Mouse (Mus musculus): Measurements from ENCODE around the gene Cadm3. TPM values are rescaled to one million over a fixed set of nuclear protein-coding genes. Genes with fewer than 3 reads are reported as not detected.

Gene Cadm3
- 211 and 240 TPM in 2 replicates for polyA plus RNA-seq (2012; rRNA removed)

DNA sequence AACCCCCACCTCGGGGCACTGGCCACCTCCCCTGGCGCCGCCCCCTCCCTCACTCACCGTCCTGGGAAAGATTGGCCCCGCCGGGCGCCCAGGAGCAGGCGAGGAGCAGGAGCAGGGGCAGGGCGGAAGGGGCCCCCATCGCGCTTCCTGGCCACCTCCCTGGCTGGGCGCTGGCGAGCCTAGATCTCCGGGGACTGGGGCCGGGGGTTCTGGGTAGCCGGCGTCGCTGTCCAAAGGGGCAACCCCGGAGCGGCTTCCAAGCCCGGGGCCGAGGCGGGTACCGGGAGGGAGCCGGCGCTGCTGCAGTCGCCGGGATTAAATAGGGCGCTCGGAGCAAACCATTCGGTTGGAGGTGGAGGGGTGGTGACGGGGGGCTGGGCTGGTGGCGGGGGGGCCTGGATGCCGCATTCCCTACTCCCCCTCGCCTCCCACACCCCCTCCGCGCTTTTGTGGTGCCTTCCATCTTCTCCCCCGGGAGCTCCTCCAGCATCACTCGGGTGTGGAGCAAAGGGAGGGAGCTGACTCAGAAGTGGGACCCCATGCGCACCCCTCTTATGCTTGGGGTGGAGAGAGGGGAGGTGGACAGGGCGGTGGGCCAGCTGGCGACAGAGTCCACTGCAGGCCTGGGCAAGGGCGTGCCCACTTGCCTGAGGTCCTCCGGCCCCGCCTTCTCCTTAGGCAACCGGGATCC lies at the start of gene Cadm3:
Cadm3 (minus strand) TSS at position 340 of the 691 bp plus-strand sequence.

DNA sequence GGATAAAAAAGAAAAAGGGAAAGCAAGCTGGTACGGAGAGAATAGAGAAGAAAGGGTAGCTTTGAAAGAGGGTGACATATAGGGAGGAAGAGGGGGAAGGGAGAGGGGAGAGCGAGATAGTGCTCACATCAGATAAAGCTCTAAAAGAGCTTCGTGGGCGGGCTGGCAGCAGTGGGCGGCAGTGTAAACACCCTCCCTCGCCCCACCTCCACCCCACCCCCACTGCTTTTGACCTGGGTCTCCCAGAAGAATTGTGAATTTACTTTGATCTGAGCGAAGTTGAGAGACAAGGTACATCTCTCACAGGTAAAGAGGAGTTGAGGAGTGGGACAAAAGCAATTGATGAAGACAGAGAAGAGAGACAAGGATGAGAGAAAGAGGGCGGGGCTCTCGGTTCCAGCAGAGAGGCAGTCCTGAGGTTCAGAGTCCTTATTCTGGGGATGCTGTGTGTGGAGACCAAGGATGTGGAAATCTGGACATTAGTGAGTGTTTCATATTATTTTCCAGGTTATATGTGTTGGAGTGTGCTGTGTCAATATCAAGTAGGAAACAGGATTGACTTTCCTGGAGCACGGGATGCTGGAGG lies 17.0 kb downstream of the Cadm3 start, which contains the start of gene Aim2:
Aim2 (plus strand) TSS at position 508 of the 586 bp plus-strand sequence.

DNA sequence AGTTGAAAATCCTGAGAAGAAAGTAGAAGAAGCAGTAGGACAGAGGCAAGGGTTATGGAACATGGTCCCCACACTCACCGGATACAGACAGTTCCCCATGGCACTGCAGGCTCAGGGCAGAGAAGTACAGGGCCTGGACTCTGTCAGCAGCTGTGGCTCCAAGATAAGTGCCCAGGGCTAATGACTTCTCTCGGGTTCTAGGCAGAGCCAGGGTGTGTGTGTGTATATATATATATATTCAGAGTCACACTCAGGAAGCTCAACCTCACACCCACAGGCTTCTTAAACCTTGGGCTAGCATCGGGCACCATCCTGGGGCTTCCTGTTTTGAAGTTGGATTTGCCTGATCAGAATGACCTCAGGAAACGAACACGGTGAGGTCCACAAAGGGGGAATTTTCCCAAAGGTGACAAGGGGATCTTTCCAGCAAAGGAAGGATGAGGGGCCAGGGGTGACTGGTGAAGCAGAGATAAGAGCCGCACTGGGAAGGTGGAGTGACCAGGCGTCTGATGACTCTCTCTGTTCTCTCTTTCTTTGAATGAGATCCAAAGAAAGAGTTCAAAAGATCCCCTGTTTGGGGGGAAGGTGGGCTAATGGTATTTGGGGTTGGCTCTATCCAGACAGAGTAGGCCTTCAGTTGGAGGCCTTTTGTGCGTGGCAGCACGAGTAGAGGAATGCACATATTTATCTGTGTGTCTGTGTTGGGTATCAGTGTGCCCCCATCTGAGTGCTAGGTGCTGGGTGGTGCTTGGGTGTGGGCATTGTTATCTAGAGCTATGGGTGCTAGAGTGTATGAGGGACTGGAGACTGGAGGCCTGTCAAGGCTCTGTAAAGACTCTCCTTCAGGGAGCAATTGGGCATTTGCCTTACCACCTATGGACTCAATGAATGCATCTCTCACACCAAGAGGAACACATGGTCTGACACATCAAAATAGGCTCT lies 33.9 kb downstream of the Cadm3 start, which contains the start of gene Ackr1:
Ackr1 (minus strand) TSS at position 439 of the 942 bp plus-strand sequence.

Other genes starting within 250 kb of the Cadm3 start
- gene Olfr1408, start 230.3 kb downstream of the Cadm3 start, polyA plus RNA-seq (2012; rRNA removed), result not detected in 2 replicates
- not detected in 2 replicates for gene Olfr1406, start 177.1 kb downstream of the Cadm3 start, polyA plus RNA-seq (2012; rRNA removed)
- not detected in 2 replicates for gene Olfr218, start 169.9 kb downstream of the Cadm3 start, polyA plus RNA-seq (2012; rRNA removed)
- gene Olfr1404, start 155.3 kb downstream of the Cadm3 start, polyA plus RNA-seq (2012; rRNA removed), result not detected in 2 replicates
- not detected in 2 replicates for gene Fcer1a, start 140.5 kb downstream of the Cadm3 start, polyA plus RNA-seq (2012; rRNA removed)
- not detected in 2 replicates for gene Olfr418, start 101.7 kb downstream of the Cadm3 start, polyA plus RNA-seq (2012; rRNA removed)
- not detected in 2 replicates for gene Mptx2, start 89.9 kb downstream of the Cadm3 start, polyA plus RNA-seq (2012; rRNA removed)
- 79.9 and 83.6 TPM in 2 replicates for gene Ackr1, start 33.9 kb downstream of the Cadm3 start, polyA plus RNA-seq (2012; rRNA removed)
- gene Aim2, start 16.8 kb downstream of the Cadm3 start, polyA plus RNA-seq (2012; rRNA removed), result 4.6 and 7.3 TPM in 2 replicates
- gene Ifi206, start 123.3 kb upstream of the Cadm3 start, polyA plus RNA-seq (2012; rRNA removed), result 0.31 and 0.54 TPM in 2 replicates
- not detected in 2 replicates for gene Ifi214, start 168.3 kb upstream of the Cadm3 start, polyA plus RNA-seq (2012; rRNA removed)
- 0.44 and 0.49 TPM in 2 replicates for gene Ifi213, start 231.6 kb upstream of the Cadm3 start, polyA plus RNA-seq (2012; rRNA removed)

Data from central nervous system, embryonic 14 days (tissue).